Mouse (Mus musculus): ENCODE results near the gene Prmt3. TPM values are rescaled to one million over a fixed set of nuclear protein-coding genes. Genes with fewer than 3 reads are reported as not detected.

The Prmt3 gene
- polyA plus RNA-seq (2015; fragmentation: Nextera tagmentation; extraction: Ambion mirVana), result 49.2 and 49.4 TPM in 2 replicates

GRCm38 (mm10) chr7:49778114-49778901, at the start of gene Prmt3:
Prmt3 (plus strand) TSS chr7:49778346.
- Histone ChIP-seq H3K27ac (replicated peaks) (peak within 1 kb of the TSS; percentile 86), H3K36me3 (peaks cover 7% of the 10 kb centered on the region; the same call in 1 of the 2 replicates), H3K4me2 (peak within 1 kb of the TSS; percentile 72), H3K9me3 (no peaks in the 10 kb centered on the region), H3K4me3 (peak within 1 kb of the TSS; percentile 54), H3K9ac (peak within 1 kb of the TSS; percentile 50), H3K27me3 (no peaks in the 10 kb centered on the region), H3K4me1 (replicated peaks) (peaks cover 16% of the 10 kb centered on the region)
- WGBS, result under 1% methylated on average over 85 of the region's 92 CpGs
- peak; percentile 95 for ATAC-seq (ENCODE audit: low FRiP score, low read depth)

DNA sequence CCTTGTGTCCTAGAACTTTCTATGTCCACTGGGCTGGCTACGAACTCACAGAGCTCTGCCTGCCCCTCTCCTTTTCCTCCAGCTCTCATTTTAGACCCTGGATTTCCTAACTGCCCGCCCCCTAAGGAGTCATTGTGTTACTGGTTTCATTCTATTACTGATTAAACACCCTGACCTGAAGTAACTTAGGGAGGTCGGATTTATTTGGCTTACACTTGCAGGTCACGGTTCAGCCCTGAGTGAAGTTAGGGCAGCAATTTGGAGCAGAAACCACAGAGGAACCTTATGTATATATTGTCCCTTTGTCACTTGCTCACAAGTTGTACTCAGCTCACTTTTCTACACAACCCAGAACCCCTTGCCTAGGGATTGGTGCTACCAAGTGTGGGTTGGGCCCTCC, 43.8 kb upstream of the Prmt3 start:
- Histone ChIP-seq H3K4me3 (no peak overlapping the region), H3K27me3 (peaks cover 67% of the 10 kb centered on the region), H3K4me1 (replicated peaks) (no peaks in the 10 kb centered on the region), H3K27ac (replicated peaks) (no peak overlapping the region), H3K9me3 (no peaks in the 10 kb centered on the region), H3K4me2 (no peak overlapping the region), H3K9ac (no peak overlapping the region), H3K36me3 (no peaks in the 10 kb centered on the region)
- 63% methylated on average over 4 of the region's 4 CpGs for WGBS
- no peak for ATAC-seq (ENCODE audit: low FRiP score, low read depth)

DNA sequence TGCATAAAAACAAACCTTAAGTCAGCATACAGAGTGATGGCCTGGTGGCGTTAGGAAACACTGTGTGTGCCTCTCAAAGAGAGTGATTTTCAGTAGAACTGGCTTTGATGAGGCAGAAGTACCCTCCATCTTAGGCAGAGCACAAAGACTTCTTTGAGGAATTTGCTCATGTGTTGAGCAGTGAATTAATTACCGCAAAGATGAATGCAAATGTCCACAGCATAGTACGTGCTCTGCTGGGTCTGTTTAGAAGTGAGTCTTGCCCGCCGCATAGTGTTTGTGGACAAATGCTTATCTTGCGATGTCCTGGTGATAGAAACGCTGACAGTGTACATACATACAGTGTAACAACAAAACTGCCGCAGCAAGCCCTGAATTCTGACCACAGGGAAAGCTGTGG, 38.7 kb upstream of the Prmt3 start:
- no peak overlapping the region for H3K27ac ChIP-seq (replicated peaks)
- no peaks in the 10 kb centered on the region for H3K36me3 ChIP-seq
- peaks cover 72% of the 10 kb centered on the region for H3K27me3 ChIP-seq
- H3K9ac ChIP-seq, result no peak overlapping the region
- H3K4me1 ChIP-seq (replicated peaks), result peaks cover 8% of the 10 kb centered on the region; the same call in 1 of the 2 replicates
- WGBS, result 37% methylated on average over 8 of the region's 8 CpGs
- H3K4me3 ChIP-seq, result no peak overlapping the region
- 0 out of 2 replicates have a peak, but pooled peaks have one; percentile 11 for ATAC-seq (ENCODE audit: low FRiP score, low read depth)
- no peaks in the 10 kb centered on the region for H3K9me3 ChIP-seq
- H3K4me2 ChIP-seq, result no peak overlapping the region

DNA sequence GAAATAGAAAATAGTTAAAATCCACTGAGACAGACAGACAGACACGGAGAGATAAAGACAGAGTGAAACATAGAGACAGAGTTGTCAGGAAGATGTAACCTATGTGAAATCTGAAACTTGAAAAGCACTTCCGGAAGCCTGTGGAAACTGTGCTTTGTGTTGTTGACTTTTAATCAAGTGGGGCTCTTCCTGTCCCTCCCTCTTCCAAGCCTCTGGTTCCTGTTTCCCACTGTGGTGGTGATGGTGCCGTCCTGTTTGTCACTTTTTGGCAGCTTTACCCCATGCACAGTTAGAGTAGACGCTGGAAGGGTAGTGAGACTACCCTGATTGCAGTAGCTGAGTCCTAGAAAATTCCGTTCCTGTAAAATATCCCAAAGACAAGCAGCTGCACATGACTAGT, 36.7 kb upstream of the Prmt3 start:
- no peak overlapping the region for H3K9ac ChIP-seq
- H3K27ac ChIP-seq (replicated peaks), result no peak overlapping the region
- H3K4me3 ChIP-seq, result no peak overlapping the region
- H3K4me1 ChIP-seq (replicated peaks), result peaks cover 8% of the 10 kb centered on the region; the same call in 1 of the 2 replicates
- no peaks in the 10 kb centered on the region for H3K9me3 ChIP-seq
- ATAC-seq (ENCODE audit: low FRiP score, low read depth), result no peak
- 37% methylated on average over 5 of the region's 5 CpGs for whole genome bisulfite sequencing
- no peaks in the 10 kb centered on the region for H3K36me3 ChIP-seq
- peaks cover 75% of the 10 kb centered on the region for H3K27me3 ChIP-seq
- H3K4me2 ChIP-seq, result no peak overlapping the region

DNA sequence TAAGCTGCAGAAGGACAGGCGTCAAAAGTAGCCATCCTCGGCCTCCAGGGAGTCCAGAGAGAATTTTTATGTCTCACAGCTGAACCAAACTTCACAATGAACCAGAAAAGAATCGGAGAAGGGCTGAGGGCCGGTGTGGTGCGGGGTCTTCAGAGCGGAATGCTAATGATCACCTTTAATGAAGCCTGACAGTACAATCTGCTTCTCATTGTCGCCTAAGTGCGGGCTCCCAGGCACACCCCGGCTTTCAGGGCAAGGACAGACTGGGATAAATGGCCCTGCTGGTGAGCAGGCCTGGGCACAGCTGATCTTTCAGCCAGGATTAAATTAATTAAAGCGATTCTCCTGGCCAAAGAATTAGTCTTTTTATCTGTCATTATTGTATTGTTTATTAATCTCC, 36.2 kb upstream of the Prmt3 start:
- H3K4me1 ChIP-seq (replicated peaks), result peaks cover 8% of the 10 kb centered on the region; the same call in 1 of the 2 replicates
- H3K27me3 ChIP-seq, result peaks cover 76% of the 10 kb centered on the region
- H3K4me3 ChIP-seq, result no peak overlapping the region
- ATAC-seq (ENCODE audit: low FRiP score, low read depth), result no peak; the same call in 1 of the 2 replicates
- H3K4me2 ChIP-seq, result no peak overlapping the region
- no peaks in the 10 kb centered on the region for H3K9me3 ChIP-seq
- H3K9ac ChIP-seq, result no peak overlapping the region
- H3K27ac ChIP-seq (replicated peaks), result no peak overlapping the region
- WGBS, result 14% methylated on average over 10 of the region's 10 CpGs
- no peaks in the 10 kb centered on the region for H3K36me3 ChIP-seq

DNA sequence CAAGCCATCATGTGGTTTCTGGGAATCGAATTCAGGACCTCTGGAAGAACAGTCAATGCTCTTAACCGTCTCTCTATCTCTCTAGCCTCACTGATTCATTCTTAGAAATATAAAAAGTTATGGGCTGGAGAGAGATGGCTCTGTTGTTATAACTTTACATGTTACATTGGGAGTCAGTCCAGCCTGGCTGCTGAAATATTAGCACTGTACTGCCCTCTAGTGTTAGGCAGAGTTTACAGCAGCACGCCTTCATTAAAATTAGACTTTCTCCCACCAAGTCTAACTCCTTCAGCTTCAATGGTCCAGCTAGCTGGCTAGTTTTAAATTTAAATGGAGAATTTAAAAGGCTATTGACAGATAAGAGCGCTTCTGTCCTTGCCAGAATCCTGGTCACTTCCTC, 27.0 kb upstream of the Prmt3 start:
- no peak for ATAC-seq (ENCODE audit: low FRiP score, low read depth)
- H3K27me3 ChIP-seq, result peaks cover 74% of the 10 kb centered on the region
- 11% methylated on average over 4 of the region's 4 CpGs for WGBS

GRCm38 (mm10) chr7:49752730-49753506, 25.2 kb upstream of the Prmt3 start:
- Histone ChIP-seq H3K27me3 (peaks cover 76% of the 10 kb centered on the region), H3K36me3 (no peaks in the 10 kb centered on the region), H3K4me2 (no peak overlapping the region), H3K4me3 (no peak overlapping the region), H3K9ac (no peak overlapping the region), H3K9me3 (no peaks in the 10 kb centered on the region), H3K27ac (replicated peaks) (no peak overlapping the region), H3K4me1 (replicated peaks) (no peaks in the 10 kb centered on the region)
- WGBS, result 30% methylated on average over 25 of the region's 25 CpGs
- no peak for ATAC-seq (ENCODE audit: low FRiP score, low read depth)

More for the DNA sequence above, 27.0 kb upstream of the Prmt3 start:
- Histone ChIP-seq H3K9ac (no peak overlapping the region), H3K4me3 (no peak overlapping the region), H3K36me3 (no peaks in the 10 kb centered on the region), H3K27ac (replicated peaks) (no peak overlapping the region), H3K4me1 (replicated peaks) (no peaks in the 10 kb centered on the region), H3K4me2 (no peak overlapping the region), H3K9me3 (no peaks in the 10 kb centered on the region)

- Histone ChIP-seq H3K27me3 (peaks cover 83% of the 10 kb centered on the region), H3K9ac (no peak overlapping the region), H3K27ac (replicated peaks) (no peak overlapping the region), H3K4me3 (no peak overlapping the region), H3K4me1 (replicated peaks) (peaks cover 8% of the 10 kb centered on the region), H3K36me3 (no peaks in the 10 kb centered on the region), H3K9me3 (no peaks in the 10 kb centered on the region), H3K4me2 (no peak overlapping the region)
- no peak for ATAC-seq (ENCODE audit: low FRiP score, low read depth)
- 7% methylated on average over 9 of the region's 9 CpGs for WGBS
Observed at GRCm38 (mm10) chr7:49754767-49755166, 23.4 kb upstream of the Prmt3 start.

- peak within 1 kb of the TSS; percentile 50 for H3K4me3 ChIP-seq
- peak within 1 kb of the TSS; percentile 51 for H3K9ac ChIP-seq
- H3K9me3 ChIP-seq, result no peaks in the 10 kb centered on the region
- H3K27ac ChIP-seq (replicated peaks), result no peak within 1 kb of the TSS
- peak within 1 kb of the TSS; percentile 93 for H3K4me2 ChIP-seq
- H3K36me3 ChIP-seq, result no peaks in the 10 kb centered on the region
- peaks cover 63% of the 10 kb centered on the region for H3K27me3 ChIP-seq
- peak; percentile 49 for ATAC-seq (ENCODE audit: low FRiP score, low read depth)
- 4% methylated on average over 40 of the region's 42 CpGs for WGBS
- H3K4me1 ChIP-seq (replicated peaks), result peaks cover 8% of the 10 kb centered on the region
Observed at GRCm38 (mm10) chr7:49758934-49759571, 19.1 kb upstream of the Prmt3 start, which contains the start of gene Htatip2. Htatip2 (plus strand) TSS chr7:49759115.

- H3K4me2 ChIP-seq, result no peak overlapping the region
- no peak overlapping the region for H3K4me3 ChIP-seq
- no peak overlapping the region for H3K27ac ChIP-seq (replicated peaks)
- H3K9ac ChIP-seq, result no peak overlapping the region
- no peaks in the 10 kb centered on the region for H3K9me3 ChIP-seq
- ATAC-seq (ENCODE audit: low FRiP score, low read depth), result no peak
- H3K27me3 ChIP-seq, result peaks cover 38% of the 10 kb centered on the region
- H3K4me1 ChIP-seq (replicated peaks), result peaks cover 8% of the 10 kb centered on the region
- no peaks in the 10 kb centered on the region for H3K36me3 ChIP-seq
- 63% methylated on average over 13 of the region's 13 CpGs for WGBS
Observed at GRCm38 (mm10) chr7:49762605-49763004, 15.5 kb upstream of the Prmt3 start.

GRCm38 (mm10) chr7:49764011-49764716, 14.0 kb upstream of the Prmt3 start:
- Histone ChIP-seq H3K27ac (replicated peaks) (no peak overlapping the region), H3K27me3 (peaks cover 23% of the 10 kb centered on the region), H3K36me3 (no peaks in the 10 kb centered on the region), H3K4me2 (no peak overlapping the region), H3K9me3 (no peaks in the 10 kb centered on the region), H3K4me3 (no peak overlapping the region), H3K4me1 (replicated peaks) (peaks cover 3% of the 10 kb centered on the region), H3K9ac (no peak overlapping the region)
- ATAC-seq (ENCODE audit: low FRiP score, low read depth), result no peak
- WGBS, result 83% methylated on average over 10 of the region's 10 CpGs
